Comparison of ENCODE assay signal across 10 mouse cellular contexts in genomic region chr17:15440067-15440462, GRCm38 (mm10). TPM values are rescaled to one million over a fixed set of nuclear protein-coding genes. Genes with fewer than 3 reads are reported as not detected.
A peak's percentile ranks its signal among the peaks of the same experiment; 100 is the strongest.
DNase-seq lines count a peak whose midpoint lies in the region; ATAC-seq and TF ChIP-seq lines count a peak whose summit lies in the region.
"Had no signal": no experiment of that assay in that cellular context is flagged by ENCODE, and none has a peak within 500 bp of the region (broad histone marks: within the 10 kb centered on the region; RNA-seq: fewer than 3 reads in every experiment).

No protein-coding gene starts in this region.

- peak overlapping the region; percentile 73; the same call in 1 of the 2 replicates for H3K27ac ChIP-seq in kidney, embryonic 14.5 days (ENCODE audit: low read depth, low read length)
- H3K27ac ChIP-seq in bone marrow, adult 2 months (ENCODE audit: control insufficient read depth, insufficient read depth, low read depth, low read length, poor library complexity): peak overlapping the region; percentile 50
- H3K27ac ChIP-seq in forebrain, embryonic 12.5 days: peak overlapping the region; percentile 69
- H3K27ac ChIP-seq in limb, embryonic 14.5 days (replicated peaks; ENCODE audit: low read depth, low read length): peak overlapping the region; percentile 55; the same call in 1 of the 2 replicates

- H3K27me3 ChIP-seq in kidney, embryonic 14.5 days (ENCODE audit: control insufficient read depth, insufficient read depth, low read length): no peaks in the 10 kb centered on the region
- no peaks in the 10 kb centered on the region for H3K27me3 ChIP-seq in forebrain, embryonic 12.5 days
- H3K27me3 ChIP-seq in limb, embryonic 14.5 days (ENCODE audit: control insufficient read depth, insufficient read depth, low read length): no peaks in the 10 kb centered on the region

- no peak for TF ChIP-seq CTCF in bone marrow, adult 2 months (IDR thresholded peaks at IDR 0.05; ENCODE audit: control insufficient read depth, insufficient read depth, low read length)

- peak overlapping the region; percentile 30; the same call in 1 of the 2 replicates for H3K4me2 ChIP-seq in kidney, embryonic 14.5 days (replicated peaks; ENCODE audit: low read depth, low read length)
- H3K4me2 ChIP-seq in forebrain, embryonic 12.5 days: peak overlapping the region; percentile 44; the same call in 1 of the 2 replicates
- peak overlapping the region; percentile 40; the same call in 1 of the 2 replicates for H3K4me2 ChIP-seq in limb, embryonic 14.5 days (replicated peaks; ENCODE audit: low read depth, low read length, severe bottlenecking)

- no peaks in the 10 kb centered on the region for H3K9me3 ChIP-seq in kidney, embryonic 14.5 days (ENCODE audit: control insufficient read depth, low read length)
- H3K9me3 ChIP-seq in forebrain, embryonic 12.5 days: no peaks in the 10 kb centered on the region
- H3K9me3 ChIP-seq in limb, embryonic 14.5 days (ENCODE audit: control insufficient read depth, low read length): no peaks in the 10 kb centered on the region

- WGBS in kidney, embryonic 14.5 days: 31% methylated on average over 8 of the region's 8 CpGs
- 39% methylated on average over 8 of the region's 8 CpGs for WGBS in bone marrow, adult 2 months
- WGBS in forebrain, embryonic 12.5 days: 64% methylated on average over 8 of the region's 8 CpGs
- WGBS in limb, embryonic 14.5 days: 44% methylated on average over 8 of the region's 8 CpGs

- no peak for ATAC-seq in kidney, embryonic 14.5 days (ENCODE audit: low FRiP score, low TSS enrichment)
- peak; percentile 28; the same call in 1 of the 2 replicates for ATAC-seq in forebrain, embryonic 12.5 days (ENCODE audit: low FRiP score)
- ATAC-seq in limb, embryonic 14.5 days (ENCODE audit: low FRiP score, low read depth): no peak

- peaks cover 16% of the 10 kb centered on the region for H3K4me1 ChIP-seq in kidney, embryonic 14.5 days (ENCODE audit: control insufficient read depth, insufficient read depth, low read length)
- H3K4me1 ChIP-seq in bone marrow, adult 2 months (ENCODE audit: control insufficient read depth, insufficient read depth, low read length): peaks cover 6% of the 10 kb centered on the region
- peaks cover 36% of the 10 kb centered on the region for H3K4me1 ChIP-seq in forebrain, embryonic 12.5 days
- peaks cover 9% of the 10 kb centered on the region; the same call in 1 of the 2 replicates for H3K4me1 ChIP-seq in limb, embryonic 14.5 days (ENCODE audit: control insufficient read depth, insufficient read depth, low read length)

- TF ChIP-seq POLR2A in bone marrow, adult 2 months (IDR thresholded peaks at IDR 0.05; ENCODE audit: borderline replicate concordance, control insufficient read depth, low read depth, low read length): no peak
- TF ChIP-seq POLR2A in limb, embryonic 14.5 days (IDR thresholded peaks at IDR 0.05; ENCODE audit: borderline replicate concordance, extremely low read depth, insufficient read depth, insufficient read length): no peak

- no peak for DNase-seq in kidney, adult 9 months
- DNase-seq in limb, embryonic 14.5 days (ENCODE audit: low spot score): no peak
- no peak for DNase-seq in frontal cortex, postnatal 14 days (ENCODE audit: low spot score in 2 of 2)
- no peak for DNase-seq in yolk sac, embryonic 10.5 days (ENCODE audit: low spot score)
- no peak for DNase-seq in kidney, adult 18-20 months
- DNase-seq: kidney, postnatal 25 days; right cerebral cortex, adult 18-20 months had no signal

- no peak overlapping the region for H3K4me3 ChIP-seq in kidney, embryonic 14.5 days (ENCODE audit: low read length)
- H3K4me3 ChIP-seq in bone marrow, adult 2 months (replicated peaks; ENCODE audit: control insufficient read depth, low read depth, low read length): no peak overlapping the region
- H3K4me3 ChIP-seq in forebrain, embryonic 12.5 days (replicated peaks): no peak overlapping the region
- no peak overlapping the region for H3K4me3 ChIP-seq in limb, embryonic 14.5 days (replicated peaks; ENCODE audit: low read length)

- H3K36me3 ChIP-seq in kidney, embryonic 14.5 days (ENCODE audit: control insufficient read depth, insufficient read depth, low read length): no peaks in the 10 kb centered on the region
- no peaks in the 10 kb centered on the region for H3K36me3 ChIP-seq in forebrain, embryonic 12.5 days (replicated peaks)
- no peaks in the 10 kb centered on the region for H3K36me3 ChIP-seq in limb, embryonic 14.5 days (ENCODE audit: control insufficient read depth, insufficient read depth, low read length)

- no peak overlapping the region for H3K9ac ChIP-seq in kidney, embryonic 14.5 days (ENCODE audit: low read depth, low read length)
- no peak overlapping the region for H3K9ac ChIP-seq in forebrain, embryonic 12.5 days
- H3K9ac ChIP-seq in limb, embryonic 14.5 days (ENCODE audit: low read depth, low read length, severe bottlenecking): no peak overlapping the region

RNA-seq across cellular contexts. Expression of gene Fam120b, which starts 44.1 kb away (rescaled TPM):
- 18.8 and 29.4 TPM in 2 replicates for polyA plus RNA-seq in kidney, embryonic 14.5 days (2014; fragmentation: Nextera tagmentation; extraction: Ambion mirVana)
- polyA plus RNA-seq in bone marrow, adult 2 months (2011; ENCODE audit: insufficient read depth, insufficient read length, low replicate concordance, missing spikeins): 4.6 and 8.2 TPM in 2 replicates
- polyA plus RNA-seq in forebrain, embryonic 12.5 days (2016; fragmentation: Nextera tagmentation; extraction: Ambion mirVana): 41.4 and 42.1 TPM in 2 replicates
- polyA plus RNA-seq in limb, embryonic 14.5 days (2012; rRNA removed): 18.9 and 19.0 TPM in 2 replicates
- 25.7 and 30.7 TPM in 2 replicates for polyA plus RNA-seq in limb, embryonic 14.5 days (2014; fragmentation: Nextera tagmentation; extraction: Ambion mirVana)

RNA-seq across cellular contexts. Expression of gene Psmb1, which starts 59.5 kb away (rescaled TPM):
- 298 and 368 TPM in 2 replicates for polyA plus RNA-seq in kidney, embryonic 14.5 days (2014; fragmentation: Nextera tagmentation; extraction: Ambion mirVana)
- polyA plus RNA-seq in bone marrow, adult 2 months (2011; ENCODE audit: insufficient read depth, insufficient read length, low replicate concordance, missing spikeins): 146 and 240 TPM in 2 replicates
- 236 and 238 TPM in 2 replicates for polyA plus RNA-seq in forebrain, embryonic 12.5 days (2016; fragmentation: Nextera tagmentation; extraction: Ambion mirVana)
- polyA plus RNA-seq in limb, embryonic 14.5 days (2012; rRNA removed): 146 and 167 TPM in 2 replicates
- polyA plus RNA-seq in limb, embryonic 14.5 days (2014; fragmentation: Nextera tagmentation; extraction: Ambion mirVana): 258 and 282 TPM in 2 replicates

RNA-seq across cellular contexts. Expression of gene Tbp, which starts 59.6 kb away (rescaled TPM):
- 64.8 and 67.8 TPM in 2 replicates for polyA plus RNA-seq in kidney, embryonic 14.5 days (2014; fragmentation: Nextera tagmentation; extraction: Ambion mirVana)
- 14.0 and 15.6 TPM in 2 replicates for polyA plus RNA-seq in bone marrow, adult 2 months (2011; ENCODE audit: insufficient read depth, insufficient read length, low replicate concordance, missing spikeins)
- 69.8 and 70.5 TPM in 2 replicates for polyA plus RNA-seq in forebrain, embryonic 12.5 days (2016; fragmentation: Nextera tagmentation; extraction: Ambion mirVana)
- polyA plus RNA-seq in limb, embryonic 14.5 days (2012; rRNA removed): 67.6 and 68.3 TPM in 2 replicates
- polyA plus RNA-seq in limb, embryonic 14.5 days (2014; fragmentation: Nextera tagmentation; extraction: Ambion mirVana): 48.3 and 61.7 TPM in 2 replicates
